Mouse (Mus musculus): Measurements from ENCODE around the gene P2rx5. TPM values are rescaled to one million over a fixed set of nuclear protein-coding genes. Genes with fewer than 3 reads are reported as not detected.

P2rx5 gene
- polyA plus RNA-seq, 1 experiment from 2014 or later: 1.3 TPM

DNA sequence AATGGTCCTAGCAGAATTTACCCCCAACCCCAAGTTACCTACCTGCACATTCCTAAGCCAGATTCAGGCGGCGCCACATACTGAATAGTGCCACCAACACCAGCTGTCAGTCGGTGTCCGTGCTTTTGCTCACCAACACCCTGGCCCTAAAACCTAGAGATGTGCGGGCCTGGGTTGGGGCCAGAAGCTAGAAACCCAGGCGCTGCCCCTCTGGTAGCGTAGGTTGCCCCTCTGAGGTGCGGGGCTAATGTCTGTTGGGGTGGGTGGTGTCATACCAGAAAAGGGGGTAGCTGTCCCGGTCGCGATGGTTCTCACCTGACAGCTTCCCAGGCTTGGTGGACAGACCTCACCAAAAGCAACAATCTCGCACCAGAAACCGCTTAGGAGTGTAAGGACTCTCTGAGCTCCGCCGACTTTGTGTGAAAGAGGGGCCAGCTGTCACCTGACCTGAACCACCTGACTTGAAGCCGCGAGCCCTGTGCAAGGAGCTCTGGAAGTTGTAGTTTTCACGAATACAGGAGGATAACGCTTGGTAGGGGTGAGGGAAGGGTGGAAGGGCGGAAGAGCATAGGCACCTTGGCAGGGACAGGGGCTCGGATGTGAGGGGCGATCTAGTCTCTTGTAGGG is 38.5 kb downstream of the P2rx5 start, which contains the start of gene Ctns:
Ctns (minus strand) TSS at position 440 of the 627 bp plus-strand sequence.
- DNase-seq (ENCODE audit: low spot score): peak; percentile 96
- WGBS: under 1% methylated on average over 22 of the region's 22 CpGs

DNA sequence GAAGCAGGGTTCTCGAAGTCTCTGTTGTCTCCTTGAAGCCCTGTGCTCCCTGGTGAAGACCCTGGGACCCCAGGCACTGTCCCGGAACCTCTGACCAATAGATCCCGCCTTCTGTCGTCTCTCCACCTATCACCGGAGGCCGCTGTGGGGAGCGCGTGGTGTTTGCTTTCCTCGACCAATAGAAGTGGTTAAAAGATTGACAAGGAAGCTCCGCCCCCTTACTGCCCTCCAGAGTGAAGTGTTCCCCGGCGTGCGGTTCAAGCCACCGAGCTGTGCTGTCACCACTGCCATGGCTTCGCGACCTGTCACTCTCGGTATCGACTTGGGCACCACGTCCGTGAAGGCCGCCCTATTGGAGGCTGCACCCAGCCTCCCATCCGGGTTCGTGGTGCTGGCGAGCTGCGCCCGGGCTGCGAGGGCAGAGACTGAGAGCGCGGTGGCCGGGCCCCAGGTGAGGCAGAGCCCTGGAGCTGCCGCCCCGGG is 39.0 kb downstream of the P2rx5 start, which contains the start of gene Shpk:
Shpk (plus strand) TSS at position 231 of the 483 bp plus-strand sequence.
- Histone ChIP-seq H3K27ac (no peak within 1 kb of the TSS), H3K9ac (ENCODE audit: low read depth, low read length) (peak within 1 kb of the TSS; percentile 66), H3K4me1 (replicated peaks; ENCODE audit: insufficient read depth, low read length) (no peaks in the 10 kb centered on the region)

More for the DNA sequence above, 38.5 kb downstream of the P2rx5 start, which contains the start of gene Ctns:
- Histone ChIP-seq H3K27me3 (ENCODE audit: insufficient read depth, low read length) (no peaks in the 10 kb centered on the region), H3K36me3 (ENCODE audit: insufficient read depth, low read length) (0 out of 2 replicates have a peak, but pooled peaks cover 9% of the 10 kb centered on the region), H3K4me2 (ENCODE audit: low read length) (peak within 1 kb of the TSS; percentile 69), H3K27ac (no peak within 1 kb of the TSS), H3K4me1 (replicated peaks; ENCODE audit: insufficient read depth, low read length) (no peaks in the 10 kb centered on the region), H3K4me3 (replicated peaks; ENCODE audit: low read depth, low read length) (peak within 1 kb of the TSS; percentile 59), H3K9me3 (replicated peaks; ENCODE audit: low read length) (no peaks in the 10 kb centered on the region), H3K9ac (ENCODE audit: low read depth, low read length) (peak within 1 kb of the TSS; percentile 66)
- no peak for TF ChIP-seq CTCF (IDR thresholded peaks at IDR 0.05; ENCODE audit: low read depth)
- ATAC-seq (replicated peaks; ENCODE audit: low FRiP score, low read depth): peak; percentile 96

DNA sequence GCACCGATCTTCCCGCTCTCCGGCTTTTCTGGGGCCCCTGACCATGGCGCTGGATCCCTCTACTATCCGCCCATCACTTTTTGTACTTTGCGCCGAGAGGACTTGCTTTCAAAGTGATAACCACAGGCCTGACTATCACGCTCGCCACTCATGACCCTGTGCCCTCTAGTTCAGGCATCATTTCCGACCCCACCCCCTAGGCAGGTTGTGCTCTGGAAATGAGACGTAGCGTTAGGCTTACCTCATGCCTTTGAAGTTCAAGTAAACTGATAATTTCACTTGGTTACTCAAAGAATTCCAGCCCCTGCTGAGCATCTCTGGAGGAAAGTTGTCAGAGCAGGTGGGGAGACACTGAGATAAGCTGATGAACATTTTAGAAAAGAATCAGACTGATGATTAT is 39.7 kb downstream of the P2rx5 start:
- H3K9ac ChIP-seq (ENCODE audit: low read depth, low read length): peak overlapping the region; percentile 66
- 1% methylated on average over 12 of the region's 12 CpGs for WGBS
- peak overlapping the region; percentile 69 for H3K4me2 ChIP-seq (ENCODE audit: low read length)
- no peak for TF ChIP-seq CTCF (IDR thresholded peaks at IDR 0.05; ENCODE audit: low read depth)
- H3K27me3 ChIP-seq (ENCODE audit: insufficient read depth, low read length): no peaks in the 10 kb centered on the region
- H3K27ac ChIP-seq: no peak overlapping the region
- no peak for DNase-seq (ENCODE audit: low spot score)
- no peaks in the 10 kb centered on the region for H3K4me1 ChIP-seq (replicated peaks; ENCODE audit: insufficient read depth, low read length)
- H3K9me3 ChIP-seq (replicated peaks; ENCODE audit: low read length): no peaks in the 10 kb centered on the region
- peak overlapping the region; percentile 59 for H3K4me3 ChIP-seq (replicated peaks; ENCODE audit: low read depth, low read length)
- ATAC-seq (replicated peaks; ENCODE audit: low FRiP score, low read depth): no peak
- 0 out of 2 replicates have a peak, but pooled peaks cover 9% of the 10 kb centered on the region for H3K36me3 ChIP-seq (ENCODE audit: insufficient read depth, low read length)

More for the DNA sequence above, 39.0 kb downstream of the P2rx5 start, which contains the start of gene Shpk:
- Histone ChIP-seq H3K4me2 (ENCODE audit: low read length) (peak within 1 kb of the TSS; percentile 69), H3K27me3 (ENCODE audit: insufficient read depth, low read length) (no peaks in the 10 kb centered on the region), H3K4me3 (replicated peaks; ENCODE audit: low read depth, low read length) (peak within 1 kb of the TSS; percentile 59), H3K9me3 (replicated peaks; ENCODE audit: low read length) (no peaks in the 10 kb centered on the region), H3K36me3 (ENCODE audit: insufficient read depth, low read length) (0 out of 2 replicates have a peak, but pooled peaks cover 9% of the 10 kb centered on the region)
- ATAC-seq (replicated peaks; ENCODE audit: low FRiP score, low read depth) (peak; percentile 97), DNase-seq (ENCODE audit: low spot score) (peak; percentile 98)
- peak; percentile 26; the same call in 1 of the 2 replicates for TF ChIP-seq CTCF (IDR thresholded peaks at IDR 0.05; ENCODE audit: low read depth)
- under 1% methylated on average over 32 of the region's 32 CpGs for WGBS

DNA sequence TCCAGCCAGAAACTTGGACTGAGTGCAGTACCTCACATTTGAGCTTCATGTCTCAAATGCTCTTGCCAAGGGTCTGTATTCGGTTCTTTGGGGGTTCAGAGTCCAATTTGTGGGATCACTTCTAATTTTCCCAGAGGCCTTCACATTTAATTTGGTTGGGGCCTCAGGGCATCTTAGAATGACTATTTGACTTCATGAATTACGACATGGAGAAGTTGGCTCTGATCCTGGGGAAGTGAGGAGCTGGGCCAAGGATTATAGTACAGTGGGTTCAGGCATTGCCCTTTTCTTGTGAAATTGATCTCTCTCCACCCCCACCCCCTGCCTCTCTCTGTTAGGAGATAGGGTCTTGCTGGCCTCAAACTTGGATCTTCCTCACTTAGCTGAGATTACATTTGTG is 40.8 kb downstream of the P2rx5 start:
- DNase-seq (ENCODE audit: low spot score): no peak
- no peak for ATAC-seq (replicated peaks; ENCODE audit: low FRiP score, low read depth)
- H3K4me3 ChIP-seq (replicated peaks; ENCODE audit: low read depth, low read length): no peak overlapping the region

DNA sequence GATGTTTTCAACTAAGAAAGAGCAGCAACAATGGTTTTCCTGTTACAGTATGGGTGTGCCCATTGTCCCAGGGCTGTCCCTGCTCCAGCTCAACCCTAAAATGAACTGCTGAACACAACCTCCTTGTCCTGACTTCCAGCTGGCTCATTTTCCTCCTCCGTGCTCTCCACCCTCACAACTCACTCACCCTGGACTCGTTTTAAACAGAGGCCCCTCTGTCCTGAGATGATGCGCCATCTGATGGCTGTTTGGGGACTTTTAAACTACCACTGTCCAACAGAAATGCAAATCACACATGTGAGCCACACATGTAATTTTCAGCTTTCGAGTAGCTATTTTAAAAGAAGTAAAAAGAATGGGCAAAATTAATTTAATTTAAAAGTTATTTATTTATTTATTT is 41.4 kb downstream of the P2rx5 start:
- DNase-seq (ENCODE audit: low spot score): peak; percentile 36

More for the DNA sequence above, 40.8 kb downstream of the P2rx5 start:
- no peak overlapping the region for H3K4me2 ChIP-seq (ENCODE audit: low read length)
- H3K36me3 ChIP-seq (ENCODE audit: insufficient read depth, low read length): 0 out of 2 replicates have a peak, but pooled peaks cover under 1% of the 10 kb centered on the region
- H3K27ac ChIP-seq: no peak overlapping the region
- H3K4me1 ChIP-seq (replicated peaks; ENCODE audit: insufficient read depth, low read length): no peaks in the 10 kb centered on the region
- H3K27me3 ChIP-seq (ENCODE audit: insufficient read depth, low read length): no peaks in the 10 kb centered on the region
- H3K9ac ChIP-seq (ENCODE audit: low read depth, low read length): no peak overlapping the region
- no peak for TF ChIP-seq CTCF (IDR thresholded peaks at IDR 0.05; ENCODE audit: low read depth)
- no peaks in the 10 kb centered on the region for H3K9me3 ChIP-seq (replicated peaks; ENCODE audit: low read length)
- WGBS: 76% methylated on average over 2 of the region's 2 CpGs

DNA sequence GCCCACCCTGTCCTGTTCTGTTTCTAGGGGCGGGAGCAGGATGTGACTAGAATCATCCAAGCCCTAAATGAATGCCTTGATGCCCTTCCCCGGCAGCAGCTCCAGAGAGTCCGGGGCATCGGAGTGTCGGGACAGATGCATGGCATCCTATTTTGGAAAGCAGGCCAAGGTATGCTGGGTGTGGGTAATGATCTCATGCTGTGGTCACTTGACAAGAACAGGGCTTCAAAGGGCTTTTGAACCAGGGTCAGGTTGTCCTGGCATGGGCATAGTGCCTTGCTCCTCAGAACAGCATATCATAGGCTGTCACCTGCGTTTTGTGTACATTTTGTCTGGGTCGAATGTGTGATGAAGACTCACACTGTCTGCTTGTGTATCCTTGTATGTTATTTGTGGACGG is 43.7 kb downstream of the P2rx5 start:
- no peak for TF ChIP-seq CTCF (IDR thresholded peaks at IDR 0.05; ENCODE audit: low read depth)
- DNase-seq (ENCODE audit: low spot score) (no peak), ATAC-seq (replicated peaks; ENCODE audit: low FRiP score, low read depth) (no peak)
- Histone ChIP-seq H3K4me3 (replicated peaks; ENCODE audit: low read depth, low read length) (no peak overlapping the region), H3K27ac (no peak overlapping the region), H3K9ac (ENCODE audit: low read depth, low read length) (no peak overlapping the region), H3K4me2 (ENCODE audit: low read length) (no peak overlapping the region), H3K4me1 (replicated peaks; ENCODE audit: insufficient read depth, low read length) (no peaks in the 10 kb centered on the region), H3K36me3 (ENCODE audit: insufficient read depth, low read length) (no peaks in the 10 kb centered on the region), H3K9me3 (replicated peaks; ENCODE audit: low read length) (no peaks in the 10 kb centered on the region), H3K27me3 (ENCODE audit: insufficient read depth, low read length) (no peaks in the 10 kb centered on the region)
- 88% methylated on average over 8 of the region's 8 CpGs for WGBS

More for the DNA sequence above, 41.4 kb downstream of the P2rx5 start:
- Histone ChIP-seq H3K36me3 (ENCODE audit: insufficient read depth, low read length) (no peaks in the 10 kb centered on the region), H3K4me3 (replicated peaks; ENCODE audit: low read depth, low read length) (no peak overlapping the region), H3K4me2 (ENCODE audit: low read length) (no peak overlapping the region), H3K4me1 (replicated peaks; ENCODE audit: insufficient read depth, low read length) (no peaks in the 10 kb centered on the region), H3K27me3 (ENCODE audit: insufficient read depth, low read length) (no peaks in the 10 kb centered on the region), H3K27ac (no peak overlapping the region), H3K9ac (ENCODE audit: low read depth, low read length) (no peak overlapping the region), H3K9me3 (replicated peaks; ENCODE audit: low read length) (no peaks in the 10 kb centered on the region)
- 34% methylated on average over 4 of the region's 4 CpGs for WGBS
- no peak for ATAC-seq (replicated peaks; ENCODE audit: low FRiP score, low read depth)
- TF ChIP-seq CTCF (IDR thresholded peaks at IDR 0.05; ENCODE audit: low read depth): peak; percentile 51; the same call in 1 of the 2 replicates

Data from kidney, postnatal 0 days (tissue).